ENCODE assay signal across 22 mouse cellular contexts in genomic region chr16:92757564-92757963, GRCm38 (mm10).
DNase-seq lines count a peak whose midpoint lies in the region; ATAC-seq lines count a peak whose summit lies in the region.
"Had no signal": no experiment of that assay in that cellular context is flagged by ENCODE, and none has a peak within 500 bp of the region (broad histone marks: within the 10 kb centered on the region; RNA-seq: fewer than 3 reads in every experiment).

No protein-coding gene starts in this region.

- H3K4me1 ChIP-seq in liver, embryonic 12.5 days, result peaks cover 71% of the 10 kb centered on the region
- H3K4me1 ChIP-seq: hindbrain, embryonic 10.5 days; midbrain, embryonic 15.5 days had no signal

- peak; percentile 45 for DNase-seq in CD4-positive, CD25-positive, alpha-beta regulatory T cell, adult 2 months (ENCODE audit: low read depth, low spot score)
- DNase-seq in c-Kit-positive CD71-positive TER-119-negative erythroid progenitor cells, embryonic 14.5 days (ENCODE audit: low read depth), result peak; percentile 53
- no peak for DNase-seq in cerebellum, adult 9-11 months
- no peak for DNase-seq in spleen, postnatal 10 days (ENCODE audit: low spot score in 2 of 2)
- DNase-seq: adrenal gland, postnatal 25 days; cerebellum, postnatal 10 days; gastrocnemius, postnatal 25 days; kidney, adult 8-10 months; kidney, postnatal 36 days; right cerebral cortex, postnatal 14 days; thymus, postnatal 4 days had no signal

- no peaks in the 10 kb centered on the region for H3K36me3 ChIP-seq in liver, embryonic 12.5 days
- H3K36me3 ChIP-seq: embryonic facial prominence, embryonic 12.5 days; forebrain, embryonic 15.5 days; hindbrain, embryonic 10.5 days; limb, embryonic 15.5 days; midbrain, embryonic 15.5 days; neural tube, embryonic 15.5 days had no signal

- no peak overlapping the region for H3K4me2 ChIP-seq in liver, embryonic 12.5 days
- H3K4me2 ChIP-seq: embryonic facial prominence, embryonic 12.5 days; forebrain, embryonic 15.5 days; limb, embryonic 15.5 days; midbrain, embryonic 15.5 days; neural tube, embryonic 15.5 days had no signal

- WGBS in liver, embryonic 12.5 days (ENCODE audit: insufficient replicate concordance), result 50% methylated on average over 4 of the region's 4 CpGs

- no peak overlapping the region for H3K4me3 ChIP-seq in liver, embryonic 12.5 days
- H3K4me3 ChIP-seq: embryonic facial prominence, embryonic 12.5 days; forebrain, embryonic 15.5 days; hindbrain, embryonic 10.5 days; limb, embryonic 15.5 days; midbrain, embryonic 15.5 days; neural tube, embryonic 15.5 days had no signal

- H3K27ac ChIP-seq in liver, embryonic 12.5 days, result no peak overlapping the region
- H3K27ac ChIP-seq: embryonic facial prominence, embryonic 12.5 days; forebrain, embryonic 15.5 days; hindbrain, embryonic 10.5 days; limb, embryonic 15.5 days; midbrain, embryonic 15.5 days; neural tube, embryonic 15.5 days had no signal

- no peaks in the 10 kb centered on the region for H3K27me3 ChIP-seq in liver, embryonic 12.5 days (replicated peaks)
- H3K27me3 ChIP-seq: embryonic facial prominence, embryonic 12.5 days; forebrain, embryonic 15.5 days; limb, embryonic 15.5 days; midbrain, embryonic 15.5 days; neural tube, embryonic 15.5 days had no signal

- H3K9ac ChIP-seq in liver, embryonic 12.5 days, result no peak overlapping the region
- H3K9ac ChIP-seq: embryonic facial prominence, embryonic 12.5 days; forebrain, embryonic 15.5 days; limb, embryonic 15.5 days; midbrain, embryonic 15.5 days; neural tube, embryonic 15.5 days had no signal

- no peaks in the 10 kb centered on the region for H3K9me3 ChIP-seq in liver, embryonic 12.5 days (replicated peaks)
- H3K9me3 ChIP-seq: embryonic facial prominence, embryonic 12.5 days; forebrain, embryonic 15.5 days; hindbrain, embryonic 10.5 days; limb, embryonic 15.5 days; midbrain, embryonic 15.5 days; neural tube, embryonic 15.5 days had no signal

- ATAC-seq in CD4-positive, CD25-positive, alpha-beta regulatory T cell, adult 4 months, result no peak
- ATAC-seq in liver, embryonic 12.5 days, result peak; percentile 79
- ATAC-seq in megakaryocyte-erythroid progenitor cell, adult 5-6 weeks (replicated peaks; ENCODE audit: low FRiP score, low TSS enrichment, poor library complexity, severe bottlenecking), result 0 out of 2 replicates have a peak, but pooled peaks have one; percentile 51
- no peak for ATAC-seq in inflammation-experienced regulatory T-cells, adult 6 months
- ATAC-seq: forebrain, embryonic 15.5 days; lung, postnatal 0 days; midbrain, embryonic 15.5 days had no signal

Comparison
In these comparisons a context has a peak if more than half of its experiments do, and no peak if none do; other contexts are left out.
1. DNase-seq: peak in CD4-positive, CD25-positive, alpha-beta regulatory T cell, adult 2 months (single experiment) and c-Kit-positive CD71-positive TER-119-negative erythroid progenitor cells, embryonic 14.5 days (single experiment); none in cerebellum, adult 9-11 months (single experiment) and spleen, postnatal 10 days (0 of 2).
2. ATAC-seq: peak in liver, embryonic 12.5 days (single experiment) and megakaryocyte-erythroid progenitor cell, adult 5-6 weeks (single experiment); none in CD4-positive, CD25-positive, alpha-beta regulatory T cell, adult 4 months (single experiment) and inflammation-experienced regulatory T-cells, adult 6 months (single experiment).